Mouse (Mus musculus): ENCODE measurements at regions not wholly inside any gene's neighbourhood (a gene's known extent, or its start where the extent isn't known, plus 50 kb on each side); places are given as distances from the start of the nearest gene placed in this dataset.

DNA sequence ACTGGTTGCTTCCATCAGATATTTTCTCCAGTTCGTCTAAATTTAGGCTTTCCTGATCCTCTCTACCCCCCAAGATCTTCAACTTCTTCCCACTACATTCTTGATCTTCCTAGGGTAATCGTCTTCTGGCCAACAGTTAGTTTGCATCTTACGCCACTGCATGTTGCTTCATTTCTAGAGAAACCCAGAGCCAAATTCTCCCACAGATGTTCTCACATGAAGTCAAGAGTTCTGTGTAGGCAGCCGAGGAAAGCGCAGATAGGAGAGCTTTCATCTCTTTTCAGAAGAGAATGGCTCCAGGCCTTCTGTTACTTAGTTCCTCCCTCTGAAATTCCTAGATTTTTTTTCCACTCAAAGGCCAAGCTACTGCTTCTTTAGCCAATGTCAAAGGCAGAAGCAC lies 179.9 kb downstream of the Fgf10 start:
- in situ Hi-C loops (cut with MboI, MseI), result no loop called here

- in situ Hi-C loops (cut with MboI, MseI), result no loop called here
Measured at GRCm38 (mm10) chr13:118850708-118851107, 181.1 kb downstream of the Fgf10 start.

- in situ Hi-C loops (cut with MboI, MseI), result no loop called here
Measured at GRCm38 (mm10) chr13:118886339-118886810, 216.8 kb downstream of the Fgf10 start.

- in situ Hi-C loops (cut with MboI, MseI), result no loop called here
Measured at GRCm38 (mm10) chr13:118895079-118895478, 225.5 kb downstream of the Fgf10 start.

- in situ Hi-C loops (cut with MboI, MseI), result no loop called here
Measured at GRCm38 (mm10) chr13:118901950-118902349, 232.4 kb downstream of the Fgf10 start.

DNA sequence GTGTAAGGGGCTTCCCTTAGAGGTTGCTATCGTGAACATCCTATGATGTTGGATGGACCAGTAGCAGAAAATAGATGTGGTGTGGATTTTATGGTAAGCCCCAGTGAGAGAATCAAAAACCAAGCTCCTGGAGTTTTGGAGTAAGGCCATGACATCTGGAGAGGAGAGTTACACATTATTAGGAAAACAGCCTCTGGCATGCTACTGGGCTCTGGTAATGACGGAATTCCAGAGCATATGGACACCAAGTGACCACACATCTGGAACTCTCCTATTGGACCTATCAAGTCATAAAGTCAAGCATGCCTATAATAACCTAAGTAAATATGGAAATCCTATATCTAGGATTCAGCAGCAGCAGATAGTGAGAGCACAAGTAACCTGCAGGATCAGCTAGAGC lies 240.8 kb downstream of the Fgf10 start:
- in situ Hi-C loops (cut with MboI, MseI), result no loop called here

DNA sequence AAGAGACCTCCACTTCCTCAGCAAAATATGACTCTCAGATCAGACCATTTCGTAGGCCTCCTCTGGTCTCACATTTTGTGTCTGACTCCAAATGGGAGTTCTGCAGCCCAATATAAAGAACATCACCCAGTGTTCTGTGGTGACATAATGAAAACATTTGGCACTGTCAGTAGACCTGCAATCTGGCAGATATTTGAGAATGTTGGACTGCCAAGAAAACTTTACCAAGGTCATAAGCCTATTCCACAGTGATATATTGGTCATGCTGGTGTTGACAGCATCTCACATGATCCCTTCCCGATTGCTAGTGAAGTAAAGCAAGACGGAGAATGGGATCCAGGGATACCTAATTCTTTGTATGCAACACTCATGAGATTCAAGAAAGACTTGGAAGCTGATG lies 271.2 kb downstream of the Fgf10 start:
- in situ Hi-C loops (cut with MboI, MseI), result no loop called here

- in situ Hi-C loops (cut with MboI, MseI), result no loop called here
Measured at GRCm38 (mm10) chr13:118966120-118966676, 296.6 kb downstream of the Fgf10 start.

- in situ Hi-C loops (cut with MboI, MseI), result no loop called here
Measured at GRCm38 (mm10) chr13:118967707-118968106, 298.1 kb downstream of the Fgf10 start.

DNA sequence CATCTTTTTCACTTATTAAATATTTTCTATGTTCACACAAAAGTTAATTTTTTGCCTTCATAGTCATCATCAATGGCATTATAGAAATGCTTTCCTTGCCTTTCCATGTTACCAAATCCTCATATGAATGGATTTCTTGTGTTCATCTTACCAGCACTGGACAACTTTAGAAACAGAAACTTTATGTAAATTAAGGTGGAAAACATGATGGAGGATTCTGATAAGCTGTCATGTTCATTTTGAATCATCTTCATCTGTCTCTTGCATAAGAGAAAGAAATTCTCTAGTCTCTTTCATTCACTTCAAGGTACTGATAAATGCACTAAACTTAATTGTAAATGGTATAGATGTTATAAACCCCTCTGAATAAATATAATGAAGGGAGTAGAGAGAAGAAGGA lies 305.4 kb downstream of the Fgf10 start:
- in situ Hi-C loops (cut with MboI, MseI), result no loop called here

DNA sequence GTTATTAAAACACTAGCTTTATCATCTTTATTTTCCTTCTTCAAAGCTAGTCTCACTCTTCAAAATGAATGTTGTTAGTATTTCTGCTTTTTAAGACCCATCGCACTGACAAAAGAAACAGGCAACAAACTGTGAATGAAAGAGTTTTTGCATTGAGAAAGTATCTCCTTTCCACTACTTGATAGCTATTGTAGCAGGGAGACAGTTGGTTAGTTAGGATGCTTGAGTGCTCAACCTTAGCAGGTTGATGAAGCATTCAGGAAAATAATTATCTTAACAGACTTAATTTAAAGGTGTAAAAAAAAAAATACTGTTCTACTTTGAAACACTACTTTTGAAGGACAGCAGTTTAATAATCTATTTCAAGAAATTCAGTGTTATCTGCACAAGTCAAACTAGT lies 305.9 kb downstream of the Fgf10 start:
- in situ Hi-C loops (cut with MboI, MseI), result no loop called here

GRCm38 (mm10) chr13:118979505-118979904 lies 309.9 kb downstream of the Fgf10 start:
- in situ Hi-C loops (cut with MboI, MseI), result no loop called here

DNA sequence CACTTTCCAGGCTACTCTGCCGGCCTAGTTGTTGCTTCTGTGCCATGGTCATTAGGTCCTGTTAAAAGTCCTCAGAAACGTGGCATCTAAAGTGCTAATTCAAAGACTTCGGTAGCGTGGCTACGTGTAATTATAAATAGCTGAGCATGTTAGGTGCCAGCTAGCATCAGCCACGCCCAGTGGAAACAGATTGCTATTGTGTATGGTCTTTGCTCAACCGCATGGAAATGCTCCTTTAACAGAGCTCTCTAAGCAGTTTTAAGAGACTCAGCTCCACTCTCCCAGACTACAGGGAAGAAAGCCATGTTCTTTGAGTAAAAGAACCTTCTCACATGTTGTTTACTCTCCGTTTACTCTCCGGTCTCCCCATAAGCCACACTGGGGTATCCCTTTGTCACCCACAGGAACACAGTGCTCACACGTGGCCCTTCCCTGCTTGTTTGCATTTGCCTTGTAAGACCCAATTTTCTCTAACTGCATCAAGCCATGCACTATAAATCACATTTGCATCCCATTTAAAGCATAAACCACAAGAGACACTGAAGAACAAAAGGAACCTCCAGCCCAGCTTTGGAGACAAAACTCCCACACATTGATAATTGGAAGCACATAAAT lies 311.7 kb downstream of the Fgf10 start:
- in situ Hi-C loops (cut with MboI, MseI), result no loop called here

DNA sequence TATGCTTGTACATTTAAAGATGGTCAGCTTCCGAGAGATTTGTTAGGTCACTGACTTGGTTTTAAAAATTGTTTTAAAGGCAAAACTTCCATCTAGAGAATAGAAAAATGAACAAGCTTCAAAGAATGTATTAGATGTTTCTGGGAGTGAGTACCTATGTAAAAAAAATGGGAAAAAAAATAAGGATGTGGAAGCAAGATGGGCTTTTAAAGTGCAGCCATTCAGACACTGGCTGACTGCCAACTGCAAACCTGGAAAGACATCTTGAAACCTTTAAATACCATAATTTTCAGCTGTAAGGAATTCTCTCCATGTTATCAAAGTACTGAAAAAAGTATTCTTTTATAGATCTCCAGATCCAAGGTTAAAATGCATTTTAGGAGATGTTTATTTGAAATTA lies 315.7 kb downstream of the Fgf10 start:
- in situ Hi-C loops (cut with MboI, MseI), result no loop called here

DNA sequence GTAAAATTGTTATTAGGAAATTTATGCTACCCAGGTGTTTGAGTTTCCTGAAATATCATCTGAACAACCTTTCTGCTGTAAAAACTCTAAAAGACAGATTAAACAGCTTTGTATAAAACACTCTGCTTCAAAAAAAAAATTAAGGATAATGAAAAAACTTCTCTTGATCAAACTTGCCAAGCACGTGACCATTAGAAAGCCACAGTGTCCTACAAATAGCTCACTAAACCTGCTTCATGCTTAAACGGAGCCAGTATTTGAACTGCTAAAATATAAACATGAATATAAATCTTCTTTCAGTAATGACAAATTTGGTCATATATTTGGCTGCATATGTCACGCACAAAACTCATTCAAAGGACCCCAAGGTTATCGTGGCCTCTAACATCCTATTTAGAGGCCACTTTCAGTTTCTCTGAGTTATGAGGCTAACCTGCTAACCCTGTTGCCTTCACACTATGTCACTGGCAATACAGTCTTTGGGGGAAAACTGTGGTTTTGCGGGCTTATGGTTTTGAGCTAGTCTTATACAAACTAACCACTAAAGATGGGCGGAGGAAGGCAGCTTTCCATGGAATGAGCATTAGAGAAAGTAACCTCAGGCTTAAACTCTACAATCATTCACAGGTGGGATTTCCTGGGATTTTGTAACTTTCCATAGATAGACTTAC lies 355.8 kb downstream of the Fgf10 start:
- in situ Hi-C loops (cut with MboI, MseI), result no loop called here

DNA sequence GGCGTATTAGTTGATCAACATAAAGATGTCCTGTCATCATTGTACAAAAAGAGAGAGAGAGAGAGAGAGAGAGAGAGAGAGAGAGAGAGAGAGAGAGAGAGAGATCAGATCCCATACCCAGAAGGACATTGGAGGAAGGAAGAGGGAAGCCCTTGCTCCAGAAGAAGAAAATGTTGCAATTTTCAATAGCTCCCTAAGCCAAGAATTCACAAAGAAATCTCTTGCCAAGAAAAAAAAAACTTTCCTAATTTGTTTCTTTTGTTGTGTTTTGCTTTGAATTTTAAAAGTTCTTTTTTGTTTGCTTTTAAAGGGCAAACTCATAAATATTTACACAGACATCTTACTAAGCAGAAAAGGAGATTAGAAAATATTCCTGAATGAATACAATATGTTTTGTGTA lies 370.0 kb downstream of the Fgf10 start:
- in situ Hi-C loops (cut with MboI, MseI), result no loop called here

- in situ Hi-C loops (cut with MboI, MseI), result no loop called here
Measured at GRCm38 (mm10) chr13:119045112-119045511, 375.5 kb downstream of the Fgf10 start.

DNA sequence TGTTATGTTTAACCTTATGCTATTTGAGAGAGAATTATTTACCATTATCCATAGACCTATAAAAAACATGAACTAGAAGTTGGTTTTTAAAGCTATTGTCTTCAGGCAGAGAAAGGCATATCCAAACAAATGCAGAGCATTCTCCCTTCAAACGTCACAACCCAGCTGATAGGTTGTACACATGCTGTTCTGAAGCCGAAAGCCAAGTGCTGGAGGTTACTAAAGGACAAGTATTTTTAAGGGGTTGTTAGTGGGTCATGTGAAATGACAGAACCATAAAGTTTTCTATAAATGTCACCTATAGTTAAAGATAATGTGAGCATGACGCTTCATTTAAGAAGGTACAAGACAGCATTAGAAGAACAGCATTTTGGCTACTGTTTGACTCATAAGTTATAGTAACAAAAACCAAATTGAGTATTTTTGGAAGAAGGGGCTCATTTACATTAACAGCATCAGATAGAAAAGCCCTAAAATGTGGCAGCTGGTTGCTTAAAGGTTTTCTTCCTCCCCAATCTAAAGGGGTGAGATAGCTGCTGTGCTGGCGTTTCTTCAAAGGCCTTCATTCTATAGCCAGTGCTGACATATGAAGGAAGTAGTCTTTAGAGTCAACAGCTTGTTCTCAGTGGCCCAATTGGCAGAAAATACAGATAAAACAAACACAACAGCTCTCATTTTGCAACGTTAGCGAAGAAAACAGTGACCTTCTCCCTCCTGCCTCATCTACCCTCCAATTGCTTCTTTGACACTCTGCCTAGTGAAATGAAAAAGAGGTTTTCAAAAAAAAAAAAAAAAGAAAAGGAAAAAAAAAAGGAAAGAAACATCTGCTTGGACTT lies 359.4 kb upstream of the Paip1 start:
- in situ Hi-C loops (cut with MboI, MseI), result loop anchor here (25.0 kb wide), 1 partner anchor 543 kb away; the partner anchor contains the start of gene Ccl28

GRCm38 (mm10) chr13:119069581-119069936 lies 358.8 kb upstream of the Paip1 start:
- in situ Hi-C loops (cut with MboI, MseI), result loop anchor here (25.0 kb wide), 1 partner anchor 543 kb away; the partner anchor contains the start of gene Ccl28

GRCm38 (mm10) chr13:119079243-119079642 lies 349.2 kb upstream of the Paip1 start:
- in situ Hi-C loops (cut with MboI, MseI), result no loop called here

DNA sequence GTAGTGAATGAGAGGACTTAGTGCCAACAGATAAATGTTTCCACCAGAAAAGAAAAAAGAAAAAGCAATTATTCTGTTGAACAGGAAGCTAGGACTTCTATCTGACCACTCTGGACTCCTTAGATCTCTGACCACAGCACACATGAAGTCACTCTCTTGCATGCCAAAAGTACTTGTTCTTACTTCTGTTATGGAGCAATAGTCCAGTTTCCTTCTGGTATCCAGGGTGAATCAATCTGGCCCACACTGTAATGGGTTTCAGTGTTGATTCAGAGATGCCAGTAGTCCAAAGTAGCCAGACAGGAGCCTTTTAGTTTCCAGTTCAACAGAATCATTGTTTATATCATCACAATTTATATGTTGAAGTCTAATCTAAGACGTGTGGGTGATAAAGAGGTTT lies 346.7 kb upstream of the Paip1 start:
- in situ Hi-C loops (cut with MboI, MseI), result no loop called here

GRCm38 (mm10) chr13:119117906-119118305 lies 310.5 kb upstream of the Paip1 start:
- in situ Hi-C loops (cut with MboI, MseI), result no loop called here

All from T-helper 1 cell (primary cell).